Mouse (Mus musculus) heart, adult 2 months (tissue): Measurements from ENCODE around the gene Trpm1. TPM values are rescaled to one million over a fixed set of nuclear protein-coding genes. Genes with fewer than 3 reads are reported as not detected.

Experiments
- DNase-seq, 2 experiments: peaks; one replicate each; pipeline ENCODE4 v3.0.0; 2021
- H3K27ac ChIP-seq: fragments of 200-600 bp; 2 replicates; pipeline ENCODE4 v1.8.1; 2022
- H3K27me3 ChIP-seq: fragments of 200-500 bp; 2 replicates; pipeline ENCODE4 v1.6.1; 2012; ENCODE audit warnings: mild to moderate bottlenecking, low read length, inconsistent platforms, mixed read lengths; ENCODE audit not compliant: control insufficient read depth, insufficient read depth
- H3K36me3 ChIP-seq: fragments of 200-500 bp; 2 replicates; pipeline ENCODE4 v1.6.1; 2012; ENCODE audit warnings: low read length, inconsistent platforms; ENCODE audit not compliant: control insufficient read depth, insufficient read depth
- H3K4me1 ChIP-seq: fragments of 200-500 bp; 2 replicates; pipeline ENCODE4 v1.6.1; 2011; ENCODE audit warnings: low read length; ENCODE audit not compliant: control insufficient read depth, insufficient read depth
- H3K4me3 ChIP-seq: fragments of 200-600 bp; 2 replicates; pipeline ENCODE4 v1.8.1; 2022
- H3K79me2 ChIP-seq: fragments of 200-500 bp; replicated peaks from 2 replicates; pipeline ENCODE4 v1.6.1; 2012; ENCODE audit warnings: mild to moderate bottlenecking, inconsistent platforms, low read length, moderate library complexity, mixed read lengths; ENCODE audit not compliant: control insufficient read depth, insufficient read depth
- H3K9ac ChIP-seq: fragments of 200-500 bp; 2 replicates; pipeline ENCODE4 v1.6.1; 2012; ENCODE audit warnings: low read depth, mild to moderate bottlenecking, control low read depth, inconsistent platforms, low read length, mixed read lengths
- CTCF ChIP-seq: fragments of 200-600 bp; IDR thresholded peaks from 2 replicates; pipeline ENCODE4 v1.8.1; 2022; ENCODE audit warnings: antibody characterized with exemption, mild to moderate bottlenecking, moderate library complexity
- EP300 ChIP-seq: fragments of 200-500 bp; IDR thresholded peaks from 2 replicates; pipeline ENCODE4 v1.6.1; 2011; ENCODE audit warnings: low read depth, low read length, control low read depth; ENCODE audit not compliant: insufficient read depth
- POLR2A ChIP-seq: fragments of 200-500 bp; IDR thresholded peaks from 2 replicates; pipeline ENCODE4 v1.6.1; 2011; ENCODE audit warnings: mild to moderate bottlenecking, low read depth, low read length, control low read depth; ENCODE audit not compliant: insufficient read depth
- WGBS: fragments of 180-500 bp; shearing (Covaris S2); methylation state at CpG from one replicate; pipeline ENCODE4 v1.1.7; 2018; 5-methylcytosine and 5-hydroxymethylcytosine counted together
- intact Hi-C: fragments of 180-260 bp; cut with DNase I; formaldehyde crosslinking; loops from one replicate; pipeline ENCODE4 v1.15.1; 2025
- polyA plus RNA-seq: library from polyadenylated mRNA; depleted of rRNA; stranded (reverse); fragments of >200 nt; gene quantifications from 2 replicates; pipeline ENCODE4 v1.2.3, GENCODE M21; 2012
- total RNA-seq, 2 experiments: library from RNA; stranded (reverse); gene quantifications; 2 replicates each; pipeline ENCODE4 v1.2.3; 2021

Trpm1 gene
- total and polyA plus RNA-seq, 3 experiments, result 0.06 TPM; not detected in 2

DNA sequence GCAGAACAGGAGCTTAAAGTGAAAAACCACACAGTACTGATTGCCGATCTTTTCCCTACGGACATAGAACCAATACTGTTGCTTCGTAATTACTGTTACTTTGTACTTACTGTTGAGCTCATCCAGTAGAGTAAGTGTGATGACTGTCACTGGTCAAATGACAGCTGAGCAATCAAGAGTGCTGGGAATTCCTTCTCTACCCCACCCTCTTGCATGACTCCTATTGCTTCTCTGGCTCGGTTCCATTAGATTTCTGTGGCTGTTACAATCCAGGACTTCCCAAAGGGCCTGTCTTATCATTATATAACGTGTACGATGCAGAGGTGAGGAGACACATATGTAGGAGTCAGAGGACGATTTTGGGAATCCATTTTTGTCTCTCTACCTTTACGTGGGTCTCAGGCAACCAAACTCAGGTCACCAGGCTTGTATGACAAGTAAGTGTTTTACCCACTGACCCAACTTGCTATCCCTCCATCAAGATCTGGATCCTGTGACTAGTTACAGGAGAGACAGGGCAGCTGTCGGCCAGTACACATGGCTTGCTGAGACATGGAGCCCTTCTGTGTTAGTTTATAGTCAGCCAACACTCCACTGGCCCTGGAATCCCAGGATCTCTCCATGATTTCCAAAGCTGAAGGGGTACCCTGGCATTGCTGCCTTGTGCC, 85.6 kb downstream of the Trpm1 start:
- DNase-seq, result no peak
- Histone ChIP-seq H3K27ac (no peak overlapping the region), H3K36me3 (no peaks in the 10 kb centered on the region), H3K4me3 (no peak overlapping the region), H3K27me3 (no peaks in the 10 kb centered on the region), H3K9ac (no peak overlapping the region), H3K79me2 (no peaks in the 10 kb centered on the region), H3K4me1 (peaks cover 1% of the 10 kb centered on the region; the same call in 1 of the 2 replicates)
- WGBS, result 69% methylated on average over 9 of the region's 9 CpGs
- intact Hi-C loops, result no loop called here
- no peak for TF ChIP-seq EP300
- no peak for TF ChIP-seq POLR2A
- no peak for TF ChIP-seq CTCF

DNA sequence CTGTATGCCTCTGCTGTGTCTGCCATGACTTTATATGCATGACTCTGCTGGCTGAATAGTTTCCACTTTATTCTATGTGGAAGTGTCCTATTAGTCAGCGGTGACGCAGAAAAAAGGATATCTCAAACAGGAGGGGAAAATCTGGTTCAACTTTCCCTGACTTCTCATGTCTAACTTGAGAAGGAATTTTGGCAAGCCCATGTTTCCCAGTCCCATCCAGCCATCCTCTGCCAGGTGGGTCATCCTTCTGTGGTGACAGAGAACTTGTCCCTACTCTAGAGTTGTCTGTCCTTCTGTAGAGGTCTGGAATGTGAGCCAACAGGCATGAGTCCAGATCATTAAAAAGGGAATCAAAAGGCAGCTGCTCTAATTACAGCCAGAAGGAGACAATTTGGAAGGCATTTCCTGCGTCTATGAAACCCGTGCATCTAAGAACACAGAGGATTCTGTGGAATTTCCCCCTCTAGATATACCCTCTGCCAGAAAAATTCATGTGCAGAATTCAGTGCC, 86.2 kb downstream of the Trpm1 start:
- Histone ChIP-seq H3K4me3 (no peak overlapping the region), H3K9ac (no peak overlapping the region), H3K27me3 (no peaks in the 10 kb centered on the region), H3K27ac (no peak overlapping the region), H3K79me2 (no peaks in the 10 kb centered on the region), H3K4me1 (peaks cover 1% of the 10 kb centered on the region; the same call in 1 of the 2 replicates), H3K36me3 (no peaks in the 10 kb centered on the region)
- intact Hi-C loops, result no loop called here
- TF ChIP-seq EP300 (no peak), POLR2A (no peak), CTCF (no peak)
- DNase-seq, result peak in 1 of 2 experiments; percentile 15
- whole genome bisulfite sequencing, result 41% methylated on average over 4 of the region's 4 CpGs

DNA sequence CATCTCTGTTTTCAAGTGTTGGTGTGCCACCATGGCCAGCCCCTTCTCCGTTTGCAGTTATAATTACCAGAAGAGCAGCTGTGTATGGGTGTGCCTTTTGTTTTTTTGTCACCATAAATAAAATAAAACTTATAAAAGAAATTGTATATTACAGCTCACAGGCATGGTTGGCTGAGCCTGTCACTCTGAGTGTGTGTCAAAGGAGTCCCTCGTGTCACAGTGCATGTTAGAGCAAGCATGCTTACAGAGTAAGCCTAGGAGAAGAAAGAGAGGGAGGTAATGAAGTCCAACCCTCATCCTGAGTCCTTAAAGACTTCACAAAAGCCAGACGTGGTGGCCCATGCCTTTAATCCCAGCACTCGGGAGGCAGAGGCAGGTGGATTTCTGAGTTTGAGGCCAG, 88.8 kb downstream of the Trpm1 start:
- no peak for TF ChIP-seq EP300
- no peak for TF ChIP-seq CTCF
- TF ChIP-seq POLR2A, result no peak
- intact Hi-C loops, result no loop called here
- H3K36me3 ChIP-seq, result no peaks in the 10 kb centered on the region
- DNase-seq, result no peak
- no peaks in the 10 kb centered on the region for H3K27me3 ChIP-seq
- H3K4me1 ChIP-seq, result peaks cover 1% of the 10 kb centered on the region; the same call in 1 of the 2 replicates
- no peaks in the 10 kb centered on the region for H3K79me2 ChIP-seq
- no peak overlapping the region for H3K27ac ChIP-seq
- 77% methylated on average over 4 of the region's 4 CpGs for WGBS
- H3K4me3 ChIP-seq, result no peak overlapping the region
- no peak overlapping the region for H3K9ac ChIP-seq

DNA sequence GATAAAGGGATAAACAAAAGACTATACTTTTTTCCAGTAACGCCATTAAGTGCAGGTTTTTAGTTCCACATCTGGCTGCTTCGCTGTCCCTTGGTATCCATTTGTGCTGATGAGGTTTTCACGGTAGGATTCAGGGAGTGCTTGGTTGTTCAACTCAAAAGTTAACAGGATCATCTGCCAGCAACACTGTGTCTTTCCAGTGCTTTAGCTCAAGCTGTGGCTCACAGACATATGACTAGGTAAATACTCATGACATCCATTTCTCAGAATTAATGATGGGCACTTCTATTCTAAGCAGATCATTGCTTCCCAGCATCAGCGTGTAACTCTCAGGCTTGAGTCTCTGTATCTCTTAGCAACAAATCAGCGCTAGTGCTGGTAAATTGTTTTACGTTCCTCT, 90.7 kb downstream of the Trpm1 start:
- Histone ChIP-seq H3K27ac (no peak overlapping the region), H3K9ac (no peak overlapping the region), H3K4me3 (no peak overlapping the region), H3K4me1 (peaks cover 1% of the 10 kb centered on the region; the same call in 1 of the 2 replicates), H3K36me3 (no peaks in the 10 kb centered on the region), H3K27me3 (no peaks in the 10 kb centered on the region), H3K79me2 (no peaks in the 10 kb centered on the region)
- DNase-seq, result no peak
- intact Hi-C loops, result no loop called here
- WGBS, result 86% methylated on average over 6 of the region's 6 CpGs
- TF ChIP-seq EP300, result no peak
- no peak for TF ChIP-seq POLR2A
- no peak for TF ChIP-seq CTCF

DNA sequence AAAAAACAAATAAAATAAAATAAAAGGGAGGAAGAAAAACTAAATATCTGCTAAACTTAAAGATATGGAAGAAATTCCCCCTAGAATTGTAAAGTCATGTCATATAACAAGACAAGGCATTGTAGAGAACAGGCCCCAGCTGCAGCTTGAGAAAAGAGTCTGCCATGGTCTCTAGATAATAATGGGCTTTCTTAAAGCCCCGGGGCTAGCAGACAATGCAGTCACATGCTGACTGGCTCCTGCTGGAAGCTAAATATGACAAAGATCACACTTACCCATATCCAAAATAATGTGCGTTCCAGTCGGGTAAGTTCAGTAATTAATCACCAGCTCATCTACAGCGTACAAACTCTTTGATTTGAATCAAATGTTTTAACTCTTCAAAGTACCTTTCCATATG, 93.1 kb downstream of the Trpm1 start:
- TF ChIP-seq POLR2A, result no peak
- no peak for TF ChIP-seq CTCF
- TF ChIP-seq EP300, result no peak
- intact Hi-C loops, result no loop called here
- Histone ChIP-seq H3K79me2 (no peaks in the 10 kb centered on the region), H3K27me3 (no peaks in the 10 kb centered on the region), H3K9ac (no peak overlapping the region), H3K27ac (no peak overlapping the region), H3K4me1 (peaks cover 4% of the 10 kb centered on the region; the same call in 1 of the 2 replicates), H3K4me3 (no peak overlapping the region), H3K36me3 (no peaks in the 10 kb centered on the region)
- WGBS, result 78% methylated on average over 4 of the region's 4 CpGs
- DNase-seq, result no peak

DNA sequence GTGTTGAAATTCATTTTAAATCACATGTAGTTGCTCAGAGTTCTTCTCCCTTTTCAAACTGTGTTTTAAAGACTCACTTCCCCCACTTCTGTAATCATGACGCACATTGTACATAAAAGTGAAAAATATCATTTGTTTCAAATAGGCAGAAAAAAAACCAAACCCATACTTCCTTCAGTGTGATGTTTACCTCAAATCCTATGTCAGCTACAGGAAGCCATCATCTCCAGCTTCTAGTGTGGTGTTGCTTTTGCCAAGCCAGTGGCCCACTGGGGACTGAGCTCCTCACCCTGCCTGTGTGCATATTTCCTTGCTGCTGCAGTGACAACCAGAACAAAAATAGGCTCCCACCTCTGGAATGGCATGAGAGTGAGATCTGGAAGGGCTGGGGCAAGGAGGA, 94.7 kb downstream of the Trpm1 start:
- Histone ChIP-seq H3K4me1 (peaks cover 4% of the 10 kb centered on the region; the same call in 1 of the 2 replicates), H3K9ac (no peak overlapping the region), H3K36me3 (no peaks in the 10 kb centered on the region), H3K4me3 (no peak overlapping the region), H3K27me3 (no peaks in the 10 kb centered on the region), H3K79me2 (no peaks in the 10 kb centered on the region), H3K27ac (no peak overlapping the region)
- TF ChIP-seq POLR2A (no peak), CTCF (no peak), EP300 (no peak)
- no peak for DNase-seq
- 63% methylated on average over 1 of the region's 1 CpGs for WGBS
- intact Hi-C loops, result no loop called here
